Mouse (Mus musculus): ENCODE measurements around the gene Skint4.

Skint4 gene

GRCm38 (mm10) chr4:112071716-112072115 lies at the start of gene Skint4:
Gene Skint4 (plus strand): TSS chr4:112072016.
- in situ Hi-C loops (cut with MboI; ENCODE audit: low pct_unique_long_range_greater_than_20kb in 1 of 2, low sequenced_read_pairs in 2 of 2, unreplicated experiment in 1 of 2) = no loop called here
